In the genomic region with DNA sequence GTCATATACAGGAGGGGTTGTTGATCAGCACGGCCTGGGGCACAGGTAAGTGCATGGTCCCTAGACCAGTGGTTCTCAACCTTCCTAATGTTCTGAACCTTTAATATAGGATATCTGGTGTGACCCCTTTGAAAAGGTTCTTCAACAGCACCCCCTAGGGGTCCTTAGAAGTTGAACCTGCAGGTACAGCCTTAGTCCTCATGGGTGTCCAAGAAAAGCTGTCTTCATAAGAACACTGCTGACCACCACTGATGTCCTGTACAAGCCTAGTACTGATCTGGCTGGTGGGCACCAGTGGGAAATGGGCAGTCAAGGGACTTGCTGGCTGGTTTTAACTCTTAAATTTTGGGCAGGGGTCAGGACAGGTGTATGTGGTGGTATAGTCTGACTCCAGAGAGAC, we compare ENCODE assay signal across 8 mouse cellular contexts. TPM values are rescaled to one million over a fixed set of nuclear protein-coding genes. Genes with fewer than 3 reads are reported as not detected.
DNase-seq lines count a peak whose midpoint lies in the region; ATAC-seq lines count a peak whose summit lies in the region.

No protein-coding gene starts in this region.

- H3K9me3 ChIP-seq in forebrain, embryonic 11.5 days (ENCODE audit: control insufficient read depth, low read length), result no peaks in the 10 kb centered on the region
- H3K9me3 ChIP-seq in forebrain, embryonic 12.5 days, result no peaks in the 10 kb centered on the region
- H3K9me3 ChIP-seq in neural tube, embryonic 12.5 days, result no peaks in the 10 kb centered on the region
- no peaks in the 10 kb centered on the region for H3K9me3 ChIP-seq in neural tube, embryonic 15.5 days (replicated peaks)
- H3K9me3 ChIP-seq in hindbrain, embryonic 14.5 days (ENCODE audit: control insufficient read depth, low read length), result no peaks in the 10 kb centered on the region
- no peaks in the 10 kb centered on the region for H3K9me3 ChIP-seq in stomach, embryonic 14.5 days (ENCODE audit: control insufficient read depth, low read depth, low read length)

- H3K4me3 ChIP-seq in forebrain, embryonic 11.5 days (ENCODE audit: low read depth, low read length), result no peak overlapping the region
- no peak overlapping the region for H3K4me3 ChIP-seq in forebrain, embryonic 12.5 days (replicated peaks)
- H3K4me3 ChIP-seq in neural tube, embryonic 12.5 days, result no peak overlapping the region
- no peak overlapping the region for H3K4me3 ChIP-seq in neural tube, embryonic 15.5 days (replicated peaks)
- no peak overlapping the region for H3K4me3 ChIP-seq in hindbrain, embryonic 14.5 days (replicated peaks; ENCODE audit: low read length)
- no peak overlapping the region for H3K4me3 ChIP-seq in stomach, embryonic 14.5 days (ENCODE audit: low read depth, low read length)

- no peak overlapping the region for H3K4me2 ChIP-seq in forebrain, embryonic 11.5 days (ENCODE audit: low read depth, low read length, severe bottlenecking)
- H3K4me2 ChIP-seq in forebrain, embryonic 12.5 days, result no peak overlapping the region
- H3K4me2 ChIP-seq in neural tube, embryonic 12.5 days (replicated peaks), result no peak overlapping the region
- H3K4me2 ChIP-seq in neural tube, embryonic 15.5 days, result no peak overlapping the region
- H3K4me2 ChIP-seq in hindbrain, embryonic 14.5 days (replicated peaks), result no peak overlapping the region
- no peak overlapping the region for H3K4me2 ChIP-seq in stomach, embryonic 14.5 days (replicated peaks; ENCODE audit: low read depth, low read length)

- H3K36me3 ChIP-seq in forebrain, embryonic 11.5 days (ENCODE audit: control insufficient read depth, insufficient read depth, low read length), result peaks cover 15% of the 10 kb centered on the region; the same call in 1 of the 2 replicates
- peaks cover 45% of the 10 kb centered on the region for H3K36me3 ChIP-seq in forebrain, embryonic 12.5 days (replicated peaks)
- peaks cover 38% of the 10 kb centered on the region for H3K36me3 ChIP-seq in neural tube, embryonic 12.5 days
- H3K36me3 ChIP-seq in neural tube, embryonic 15.5 days, result peaks cover 37% of the 10 kb centered on the region
- H3K36me3 ChIP-seq in hindbrain, embryonic 14.5 days (replicated peaks; ENCODE audit: control insufficient read depth, insufficient read depth), result peaks cover 41% of the 10 kb centered on the region
- H3K36me3 ChIP-seq in stomach, embryonic 14.5 days (ENCODE audit: control insufficient read depth, insufficient read depth, low read length), result peaks cover 36% of the 10 kb centered on the region

- DNase-seq in forebrain, embryonic 11.5 days (ENCODE audit: low spot score), result no peak
- DNase-seq in hindbrain, embryonic 14.5 days (ENCODE audit: low spot score), result no peak
- DNase-seq in testis, postnatal 10 days (ENCODE audit: low spot score), result no peak
- DNase-seq in adrenal gland, postnatal 4 days (ENCODE audit: low spot score in 2 of 2), result no peak

- no peak overlapping the region for H3K27ac ChIP-seq in forebrain, embryonic 11.5 days (ENCODE audit: low read depth, low read length)
- no peak overlapping the region for H3K27ac ChIP-seq in forebrain, embryonic 12.5 days
- no peak overlapping the region for H3K27ac ChIP-seq in neural tube, embryonic 12.5 days
- H3K27ac ChIP-seq in neural tube, embryonic 15.5 days (replicated peaks), result no peak overlapping the region
- H3K27ac ChIP-seq in hindbrain, embryonic 14.5 days, result no peak overlapping the region
- no peak overlapping the region for H3K27ac ChIP-seq in stomach, embryonic 14.5 days (ENCODE audit: low read length)

- peaks cover 22% of the 10 kb centered on the region for H3K27me3 ChIP-seq in forebrain, embryonic 11.5 days (ENCODE audit: control insufficient read depth, insufficient read depth, low read length)
- H3K27me3 ChIP-seq in forebrain, embryonic 12.5 days, result peaks cover 33% of the 10 kb centered on the region
- H3K27me3 ChIP-seq in neural tube, embryonic 12.5 days (replicated peaks), result peaks cover 28% of the 10 kb centered on the region
- peaks cover 18% of the 10 kb centered on the region for H3K27me3 ChIP-seq in neural tube, embryonic 15.5 days (replicated peaks)
- H3K27me3 ChIP-seq in hindbrain, embryonic 14.5 days (ENCODE audit: control insufficient read depth, insufficient read depth, low read length), result peaks cover 23% of the 10 kb centered on the region
- H3K27me3 ChIP-seq in stomach, embryonic 14.5 days (ENCODE audit: control insufficient read depth, insufficient read depth, low read length), result peaks cover 18% of the 10 kb centered on the region

- peak; percentile 22; the same call in 1 of the 2 replicates for ATAC-seq in forebrain, embryonic 11.5 days (replicated peaks; ENCODE audit: low FRiP score)
- ATAC-seq in forebrain, embryonic 12.5 days (ENCODE audit: low FRiP score), result no peak
- ATAC-seq in neural tube, embryonic 12.5 days (ENCODE audit: low FRiP score, low read depth), result 0 out of 2 replicates have a peak, but pooled peaks have one; percentile 7
- ATAC-seq in neural tube, embryonic 15.5 days (ENCODE audit: low FRiP score), result no peak
- ATAC-seq in hindbrain, embryonic 14.5 days (ENCODE audit: low FRiP score), result 0 out of 2 replicates have a peak, but pooled peaks have one; percentile 5
- peak; percentile 17; the same call in 1 of the 2 replicates for ATAC-seq in stomach, embryonic 14.5 days (ENCODE audit: insufficient number of reproducible peaks, insufficient read depth, low FRiP score, low read depth)

- H3K9ac ChIP-seq in forebrain, embryonic 11.5 days (ENCODE audit: low read length), result no peak overlapping the region
- no peak overlapping the region for H3K9ac ChIP-seq in forebrain, embryonic 12.5 days
- H3K9ac ChIP-seq in neural tube, embryonic 12.5 days, result no peak overlapping the region
- H3K9ac ChIP-seq in neural tube, embryonic 15.5 days (replicated peaks), result no peak overlapping the region
- no peak overlapping the region for H3K9ac ChIP-seq in hindbrain, embryonic 14.5 days
- H3K9ac ChIP-seq in stomach, embryonic 14.5 days (replicated peaks; ENCODE audit: low read depth, low read length), result no peak overlapping the region

- H3K4me1 ChIP-seq in forebrain, embryonic 11.5 days (replicated peaks; ENCODE audit: control insufficient read depth, insufficient read depth, low read length), result peaks cover 4% of the 10 kb centered on the region; the same call in 1 of the 2 replicates
- H3K4me1 ChIP-seq in forebrain, embryonic 12.5 days, result peaks cover 16% of the 10 kb centered on the region
- peaks cover 19% of the 10 kb centered on the region for H3K4me1 ChIP-seq in neural tube, embryonic 12.5 days
- H3K4me1 ChIP-seq in neural tube, embryonic 15.5 days, result peaks cover 40% of the 10 kb centered on the region
- peaks cover 13% of the 10 kb centered on the region for H3K4me1 ChIP-seq in hindbrain, embryonic 14.5 days (replicated peaks; ENCODE audit: control insufficient read depth, insufficient read depth, low read length)
- H3K4me1 ChIP-seq in stomach, embryonic 14.5 days (ENCODE audit: control insufficient read depth, insufficient read depth, low read length), result peaks cover 2% of the 10 kb centered on the region; the same call in 1 of the 2 replicates

- WGBS in forebrain, embryonic 11.5 days, result 90% methylated on average over 1 of the region's 1 CpGs
- WGBS in forebrain, embryonic 12.5 days, result 80% methylated on average over 1 of the region's 1 CpGs
- 84% methylated on average over 1 of the region's 1 CpGs for WGBS in neural tube, embryonic 12.5 days
- WGBS in neural tube, embryonic 15.5 days, result 93% methylated on average over 1 of the region's 1 CpGs
- 96% methylated on average over 1 of the region's 1 CpGs for WGBS in hindbrain, embryonic 14.5 days
- WGBS in stomach, embryonic 14.5 days, result 81% methylated on average over 1 of the region's 1 CpGs

RNA-seq across cellular contexts. Expression of a gene that starts 4.4 kb away (rescaled TPM):
- 0.15 and 0.40 TPM in 2 replicates for polyA plus RNA-seq in forebrain, embryonic 11.5 days (2014; fragmentation: Nextera tagmentation; extraction: Ambion mirVana)
- polyA plus RNA-seq in forebrain, embryonic 12.5 days (2016; fragmentation: Nextera tagmentation; extraction: Ambion mirVana), result 0.11 and 0.18 TPM in 2 replicates
- polyA plus RNA-seq in neural tube, embryonic 12.5 days (2016; fragmentation: Nextera tagmentation; extraction: Ambion mirVana), result 0.61 and 0.79 TPM in 2 replicates
- 2.0 and 3.0 TPM in 2 replicates for polyA plus RNA-seq in neural tube, embryonic 15.5 days (2015; fragmentation: Nextera tagmentation; extraction: Ambion mirVana)
- polyA plus RNA-seq in hindbrain, embryonic 14.5 days (2014; fragmentation: Nextera tagmentation; extraction: Ambion mirVana), result 2.9 and 4.3 TPM in 2 replicates
- polyA plus RNA-seq in stomach, embryonic 14.5 days (2014; fragmentation: Nextera tagmentation; extraction: Ambion mirVana), result 0.10 and 0.25 TPM in 2 replicates
- 1 to 10 TPM; 8.9 to 9.3 TPM for total RNA-seq in adrenal gland, postnatal 4 days (2021)

RNA-seq across cellular contexts. Expression of a gene that starts 7.7 kb away (rescaled TPM):
- polyA plus RNA-seq in forebrain, embryonic 11.5 days (2014; fragmentation: Nextera tagmentation; extraction: Ambion mirVana), result 551 and 582 TPM in 2 replicates
- polyA plus RNA-seq in forebrain, embryonic 12.5 days (2016; fragmentation: Nextera tagmentation; extraction: Ambion mirVana), result 474 and 500 TPM in 2 replicates
- 634 and 639 TPM in 2 replicates for polyA plus RNA-seq in neural tube, embryonic 12.5 days (2016; fragmentation: Nextera tagmentation; extraction: Ambion mirVana)
- polyA plus RNA-seq in neural tube, embryonic 15.5 days (2015; fragmentation: Nextera tagmentation; extraction: Ambion mirVana), result 958 and 1,001 TPM in 2 replicates
- polyA plus RNA-seq in hindbrain, embryonic 14.5 days (2014; fragmentation: Nextera tagmentation; extraction: Ambion mirVana), result 930 and 976 TPM in 2 replicates
- polyA plus RNA-seq in stomach, embryonic 14.5 days (2014; fragmentation: Nextera tagmentation; extraction: Ambion mirVana), result 871 and 937 TPM in 2 replicates
- total RNA-seq in adrenal gland, postnatal 4 days (2021), result 100 to 1,000 TPM; 504 to 513 TPM

RNA-seq across cellular contexts. Expression of a gene that starts 23.2 kb away (rescaled TPM):
- 0.81 and 0.92 TPM in 2 replicates for polyA plus RNA-seq in forebrain, embryonic 11.5 days (2014; fragmentation: Nextera tagmentation; extraction: Ambion mirVana)
- 1.1 and 1.6 TPM in 2 replicates for polyA plus RNA-seq in forebrain, embryonic 12.5 days (2016; fragmentation: Nextera tagmentation; extraction: Ambion mirVana)
- polyA plus RNA-seq in neural tube, embryonic 12.5 days (2016; fragmentation: Nextera tagmentation; extraction: Ambion mirVana), result 0.65 and 1.4 TPM in 2 replicates
- 1.1 TPM in 2 replicates for polyA plus RNA-seq in neural tube, embryonic 15.5 days (2015; fragmentation: Nextera tagmentation; extraction: Ambion mirVana)
- 1.5 and 1.8 TPM in 2 replicates for polyA plus RNA-seq in hindbrain, embryonic 14.5 days (2014; fragmentation: Nextera tagmentation; extraction: Ambion mirVana)
- polyA plus RNA-seq in stomach, embryonic 14.5 days (2014; fragmentation: Nextera tagmentation; extraction: Ambion mirVana), result 1.0 and 1.6 TPM in 2 replicates
- total RNA-seq in adrenal gland, postnatal 4 days (2021), result 1 to 10 TPM; 1.8 to 2.4 TPM

RNA-seq across cellular contexts. Expression of a gene that starts 30.0 kb away (rescaled TPM):
- polyA plus RNA-seq in forebrain, embryonic 11.5 days (2014; fragmentation: Nextera tagmentation; extraction: Ambion mirVana), result 180 and 185 TPM in 2 replicates
- 129 and 141 TPM in 2 replicates for polyA plus RNA-seq in forebrain, embryonic 12.5 days (2016; fragmentation: Nextera tagmentation; extraction: Ambion mirVana)
- 136 and 141 TPM in 2 replicates for polyA plus RNA-seq in neural tube, embryonic 12.5 days (2016; fragmentation: Nextera tagmentation; extraction: Ambion mirVana)
- 83.0 and 83.4 TPM in 2 replicates for polyA plus RNA-seq in neural tube, embryonic 15.5 days (2015; fragmentation: Nextera tagmentation; extraction: Ambion mirVana)
- polyA plus RNA-seq in hindbrain, embryonic 14.5 days (2014; fragmentation: Nextera tagmentation; extraction: Ambion mirVana), result 78.9 and 81.8 TPM in 2 replicates
- 88.7 and 93.6 TPM in 2 replicates for polyA plus RNA-seq in stomach, embryonic 14.5 days (2014; fragmentation: Nextera tagmentation; extraction: Ambion mirVana)
- 10 to 100 TPM; 72.6 to 78.1 TPM for total RNA-seq in adrenal gland, postnatal 4 days (2021)

RNA-seq across cellular contexts. Expression of a gene that starts 34.4 kb away (rescaled TPM):
- polyA plus RNA-seq in forebrain, embryonic 11.5 days (2014; fragmentation: Nextera tagmentation; extraction: Ambion mirVana), result 41.1 and 44.8 TPM in 2 replicates
- polyA plus RNA-seq in forebrain, embryonic 12.5 days (2016; fragmentation: Nextera tagmentation; extraction: Ambion mirVana), result 43.7 and 47.6 TPM in 2 replicates
- polyA plus RNA-seq in neural tube, embryonic 12.5 days (2016; fragmentation: Nextera tagmentation; extraction: Ambion mirVana), result 44.7 and 44.9 TPM in 2 replicates
- polyA plus RNA-seq in neural tube, embryonic 15.5 days (2015; fragmentation: Nextera tagmentation; extraction: Ambion mirVana), result 43.4 TPM in 2 replicates
- 32.8 and 36.5 TPM in 2 replicates for polyA plus RNA-seq in hindbrain, embryonic 14.5 days (2014; fragmentation: Nextera tagmentation; extraction: Ambion mirVana)
- polyA plus RNA-seq in stomach, embryonic 14.5 days (2014; fragmentation: Nextera tagmentation; extraction: Ambion mirVana), result 26.3 and 31.8 TPM in 2 replicates
- 10 to 100 TPM; 61.2 to 68.6 TPM for total RNA-seq in adrenal gland, postnatal 4 days (2021)

Comparison
In these comparisons a context has a peak if more than half of its experiments do, and no peak if none do; other contexts are left out.
1. ATAC-seq: peak in forebrain, embryonic 11.5 days (single experiment), neural tube, embryonic 12.5 days (single experiment), hindbrain, embryonic 14.5 days (single experiment) and stomach, embryonic 14.5 days (single experiment); none in forebrain, embryonic 12.5 days (single experiment) and neural tube, embryonic 15.5 days (single experiment).